In the genomic region with DNA sequence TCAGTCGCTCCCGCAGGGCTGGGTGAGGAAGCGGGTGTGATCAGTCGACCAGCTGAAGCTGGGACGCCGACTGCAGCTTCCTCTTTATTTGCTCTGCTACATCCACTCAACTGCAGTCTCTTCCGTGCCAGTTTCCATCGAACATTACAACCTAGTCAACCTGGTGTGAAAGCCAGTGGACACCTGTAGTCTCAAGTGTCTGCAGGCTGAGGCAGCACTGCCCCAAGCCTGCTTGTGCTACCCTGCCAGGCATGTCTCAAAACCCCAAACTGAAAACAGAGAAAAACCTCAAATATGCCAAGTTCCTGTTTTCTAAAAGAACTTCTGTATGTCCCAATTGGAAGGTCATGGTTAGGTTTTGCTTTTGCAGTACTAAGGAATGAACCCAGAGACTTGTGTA, we compare ENCODE assay signal across 13 mouse cellular contexts. TPM values are rescaled to one million over a fixed set of nuclear protein-coding genes. Genes with fewer than 3 reads are reported as not detected.
A peak's percentile ranks its signal among the peaks of the same experiment; 100 is the strongest.
DNase-seq lines count a peak whose midpoint lies in the region; ATAC-seq and TF ChIP-seq lines count a peak whose summit lies in the region.
"Had no signal": no experiment of that assay in that cellular context is flagged by ENCODE, and none has a peak within 500 bp of the region (broad histone marks: within the 10 kb centered on the region; RNA-seq: fewer than 3 reads in every experiment).

No protein-coding gene starts in this region.

- peaks cover 5% of the 10 kb centered on the region; the same call in 1 of the 2 replicates for H3K4me1 ChIP-seq in thymus, adult 2 months (replicated peaks; ENCODE audit: control insufficient read depth, insufficient read depth, low read length)
- peaks cover 12% of the 10 kb centered on the region for H3K4me1 ChIP-seq in bone marrow macrophage, adult 2 months (ENCODE audit: control insufficient read depth, insufficient read depth, low read length)
- H3K4me1 ChIP-seq: hindbrain, embryonic 10.5 days; neural tube, embryonic 12.5 days had no signal

- peak; percentile 18 for DNase-seq in thymus, postnatal 25 days
- no peak for DNase-seq in thymus, adult 2 months
- peak; percentile 76 for DNase-seq in splenic B cell, adult 2 months (ENCODE audit: low read depth, low spot score)
- DNase-seq in cerebellum, adult 9-10 months = no peak
- no peak for DNase-seq in adrenal gland, postnatal 14 days
- DNase-seq: adrenal gland, adult 8-10 months; cerebellum, adult 11 months; kidney, adult 18-20 months; retina, postnatal 1 day had no signal

- WGBS in thymus, adult 2 months = 14% methylated on average over 8 of the region's 8 CpGs

- H3K36me3 ChIP-seq in thymus, adult 2 months (ENCODE audit: control insufficient read depth, insufficient read depth, low read length) = peaks cover 23% of the 10 kb centered on the region
- H3K36me3 ChIP-seq in splenic B cell, adult 2 months (ENCODE audit: control insufficient read depth, insufficient read depth, low read length, poor library complexity, severe bottlenecking) = peaks cover 12% of the 10 kb centered on the region

- TF ChIP-seq POLR2A in thymus, adult 2 months (IDR thresholded peaks at IDR 0.05; ENCODE audit: control insufficient read depth, extremely low read depth, insufficient read depth, low read length, poor library complexity) = no peak
- TF ChIP-seq POLR2A in bone marrow macrophage, adult 2 months (IDR thresholded peaks at IDR 0.05; ENCODE audit: borderline replicate concordance, low read depth, low read length) = no peak

- TF ChIP-seq CTCF in thymus, adult 2 months (IDR thresholded peaks at IDR 0.05; ENCODE audit: borderline replicate concordance, control insufficient read depth, extremely low read depth, insufficient read depth, low read length, poor library complexity) = no peak
- no peak for TF ChIP-seq CTCF in bone marrow macrophage, adult 2 months (IDR thresholded peaks at IDR 0.05; ENCODE audit: low read depth, low read length)

- H3K4me3 ChIP-seq in thymus, adult 2 months (ENCODE audit: control insufficient read depth, insufficient read depth, low read length) = no peak overlapping the region
- H3K4me3 ChIP-seq in bone marrow macrophage, adult 2 months (ENCODE audit: insufficient read depth, low read length) = peak overlapping the region; percentile 65
- H3K4me3 ChIP-seq: hindbrain, embryonic 10.5 days; neural tube, embryonic 12.5 days had no signal

- H3K27ac ChIP-seq in thymus, adult 2 months (ENCODE audit: control insufficient read depth, insufficient read depth, low read length) = no peak overlapping the region
- H3K27ac ChIP-seq in bone marrow macrophage, adult 2 months (ENCODE audit: insufficient read depth, low read depth, low read length) = peak overlapping the region; percentile 88
- H3K27ac ChIP-seq: hindbrain, embryonic 10.5 days; neural tube, embryonic 12.5 days had no signal

- peak; percentile 93 for ATAC-seq in megakaryocyte, adult 5-6 weeks (ENCODE audit: poor library complexity, severe bottlenecking)

- no peaks in the 10 kb centered on the region for H3K27me3 ChIP-seq in thymus, adult 2 months (ENCODE audit: control insufficient read depth, insufficient read depth, low read length)
- no peaks in the 10 kb centered on the region for H3K27me3 ChIP-seq in splenic B cell, adult 2 months (ENCODE audit: control insufficient read depth, insufficient read depth, low read length, poor library complexity, severe bottlenecking)
- H3K27me3 ChIP-seq: neural tube, embryonic 12.5 days had no signal

RNA-seq across cellular contexts. Expression of a gene that starts 25.7 kb away (rescaled TPM):
- polyA plus RNA-seq in thymus, adult 2 months (2012; rRNA removed) = 12.6 and 17.1 TPM in 2 replicates
- 68.5 and 82.2 TPM in 2 replicates for polyA plus RNA-seq in bone marrow macrophage, adult 2 months (2012; ENCODE audit: insufficient read depth, insufficient read length, missing spikeins)
- total RNA-seq in megakaryocyte, adult 5-6 weeks (2015) = 95.3 and 111 TPM in 2 replicates
- total RNA-seq in megakaryocyte, adult 5-6 weeks (2017) = 147 and 148 TPM in 2 replicates
- 44.2 and 47.9 TPM in 2 replicates for total RNA-seq in adrenal gland, postnatal 14 days (2021)

RNA-seq across cellular contexts. Expression of a gene that starts 26.2 kb away (rescaled TPM):
- polyA plus RNA-seq in thymus, adult 2 months (2012; rRNA removed) = 21.7 and 24.5 TPM in 2 replicates
- 25.9 and 27.7 TPM in 2 replicates for polyA plus RNA-seq in bone marrow macrophage, adult 2 months (2012; ENCODE audit: insufficient read depth, insufficient read length, missing spikeins)
- 19.8 and 22.7 TPM in 2 replicates for total RNA-seq in megakaryocyte, adult 5-6 weeks (2015)
- total RNA-seq in megakaryocyte, adult 5-6 weeks (2017) = 14.0 and 18.1 TPM in 2 replicates
- 17.4 and 21.5 TPM in 2 replicates for total RNA-seq in adrenal gland, postnatal 14 days (2021)

RNA-seq across cellular contexts. Expression of a gene that starts 41.6 kb away (rescaled TPM):
- polyA plus RNA-seq in thymus, adult 2 months (2012; rRNA removed) = 62.4 and 74.9 TPM in 2 replicates
- 226 and 227 TPM in 2 replicates for polyA plus RNA-seq in bone marrow macrophage, adult 2 months (2012; ENCODE audit: insufficient read depth, insufficient read length, missing spikeins)
- 257 and 258 TPM in 2 replicates for total RNA-seq in megakaryocyte, adult 5-6 weeks (2015)
- 235 and 244 TPM in 2 replicates for total RNA-seq in megakaryocyte, adult 5-6 weeks (2017)
- total RNA-seq in adrenal gland, postnatal 14 days (2021) = 137 and 139 TPM in 2 replicates

Comparison
In these comparisons a context has a peak if more than half of its experiments do, and no peak if none do; other contexts are left out.
1. DNase-seq: peak in thymus, postnatal 25 days (single experiment) and splenic B cell, adult 2 months (single experiment); none in thymus, adult 2 months (single experiment), cerebellum, adult 9-10 months (single experiment) and adrenal gland, postnatal 14 days (single experiment).